Mouse (Mus musculus) liver, embryonic 15.5 days (tissue): ENCODE data around the gene Dmbt1. TPM values are rescaled to one million over a fixed set of nuclear protein-coding genes. Genes with fewer than 3 reads are reported as not detected.

Experiments
- ATAC-seq: fragments of 200-750 bp; cut with Nextera tagmentation; 2 replicates; pipeline ENCODE4 v1.8.0; 2017; ENCODE audit warnings: moderate number of reproducible peaks, mild to moderate bottlenecking, moderate library complexity; ENCODE audit not compliant: insufficient read depth
- H3K27ac ChIP-seq: fragments of 300-500 bp; sonication (generic); replicated peaks from 2 replicates; pipeline ENCODE4 v1.5.1; 2015; ENCODE audit warnings: mild to moderate bottlenecking, inconsistent platforms
- H3K27me3 ChIP-seq: fragments of 300-500 bp; sonication (generic); 2 replicates; pipeline ENCODE4 v1.6.1; 2015; ENCODE audit warnings: mild to moderate bottlenecking, inconsistent platforms
- H3K36me3 ChIP-seq: fragments of 300-500 bp; sonication (generic); replicated peaks from 2 replicates; pipeline ENCODE4 v1.6.1; 2015; ENCODE audit warnings: moderate library complexity, mild to moderate bottlenecking, inconsistent platforms
- H3K4me1 ChIP-seq: fragments of 300-500 bp; sonication (generic); replicated peaks from 2 replicates; pipeline ENCODE4 v1.6.1; 2015; ENCODE audit warnings: inconsistent platforms
- H3K4me2 ChIP-seq: fragments of 300-500 bp; sonication (generic); 2 replicates; pipeline ENCODE4 v1.6.1; 2015; ENCODE audit warnings: moderate library complexity, mild to moderate bottlenecking, inconsistent platforms
- H3K4me3 ChIP-seq: fragments of 300-500 bp; sonication (generic); replicated peaks from 2 replicates; pipeline ENCODE4 v1.5.1; 2015; ENCODE audit warnings: mild to moderate bottlenecking, inconsistent platforms
- H3K9ac ChIP-seq: fragments of 300-500 bp; sonication (generic); 2 replicates; pipeline ENCODE4 v1.6.1; 2015; ENCODE audit warnings: moderate library complexity, mild to moderate bottlenecking, inconsistent platforms
- H3K9me3 ChIP-seq: fragments of 300-500 bp; sonication (generic); replicated peaks from 2 replicates; pipeline ENCODE4 v1.6.1; 2016; ENCODE audit warnings: inconsistent platforms
- WGBS: fragments of 180-500 bp; shearing (Covaris S2); methylation state at CpG from one replicate; pipeline ENCODE4 v1.1.7; 2015; ENCODE audit warnings: mixed read lengths; ENCODE audit not compliant: insufficient replicate concordance; 5-methylcytosine and 5-hydroxymethylcytosine counted together
- polyA plus RNA-seq: library from polyadenylated mRNA; unstranded; fragments of >200 nt; fragmentation: Nextera tagmentation; extraction: Ambion mirVana; gene quantifications from 2 replicates; pipeline ENCODE4 v1.2.1, GENCODE M21; 2015

Gene Dmbt1
- 0.22 and 0.47 TPM in 2 replicates for polyA plus RNA-seq

- no peaks in the 10 kb centered on the region for H3K9me3 ChIP-seq
- H3K4me2 ChIP-seq: no peak within 1 kb of the TSS
- no peaks in the 10 kb centered on the region for H3K27me3 ChIP-seq
- H3K4me1 ChIP-seq: no peaks in the 10 kb centered on the region
- ATAC-seq: no peak
- H3K9ac ChIP-seq: no peak within 1 kb of the TSS
- H3K27ac ChIP-seq: no peak within 1 kb of the TSS
- H3K4me3 ChIP-seq: no peak within 1 kb of the TSS
- 47% methylated on average over 5 of the region's 5 CpGs for WGBS
- no peaks in the 10 kb centered on the region for H3K36me3 ChIP-seq
Measured at GRCm38 (mm10) chr7:131031755-131032154, at the start of gene Dmbt1. TSS of gene Dmbt1 (plus strand) at chr7:131032053.

DNA sequence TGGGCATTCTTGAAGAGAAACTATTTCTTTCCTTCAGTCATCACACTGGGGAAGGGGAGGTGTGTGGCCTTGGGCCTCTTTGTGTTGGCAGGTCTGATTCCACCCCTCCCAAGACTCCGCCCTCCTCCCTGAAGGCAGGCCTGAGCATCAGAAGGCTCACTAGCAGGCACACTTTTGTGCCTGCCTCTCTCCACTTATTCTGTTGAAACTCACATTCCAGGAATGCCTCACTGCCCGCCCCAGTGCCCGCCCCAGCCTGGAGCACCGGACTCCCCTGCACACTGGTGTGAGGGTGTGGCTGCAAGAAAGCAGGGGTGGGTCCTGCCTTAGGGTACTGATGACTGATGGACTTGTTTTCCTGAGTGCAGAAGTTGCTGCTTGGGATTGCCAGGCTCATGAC is 49.5 kb upstream of the Dmbt1 start:
- WGBS: 47% methylated on average over 4 of the region's 4 CpGs
- ATAC-seq: no peak
- no peak overlapping the region for H3K4me2 ChIP-seq
- no peaks in the 10 kb centered on the region for H3K4me1 ChIP-seq
- H3K27ac ChIP-seq: no peak overlapping the region
- H3K36me3 ChIP-seq: no peaks in the 10 kb centered on the region
- no peak overlapping the region for H3K9ac ChIP-seq
- no peaks in the 10 kb centered on the region for H3K27me3 ChIP-seq
- H3K9me3 ChIP-seq: no peaks in the 10 kb centered on the region
- no peak overlapping the region for H3K4me3 ChIP-seq

DNA sequence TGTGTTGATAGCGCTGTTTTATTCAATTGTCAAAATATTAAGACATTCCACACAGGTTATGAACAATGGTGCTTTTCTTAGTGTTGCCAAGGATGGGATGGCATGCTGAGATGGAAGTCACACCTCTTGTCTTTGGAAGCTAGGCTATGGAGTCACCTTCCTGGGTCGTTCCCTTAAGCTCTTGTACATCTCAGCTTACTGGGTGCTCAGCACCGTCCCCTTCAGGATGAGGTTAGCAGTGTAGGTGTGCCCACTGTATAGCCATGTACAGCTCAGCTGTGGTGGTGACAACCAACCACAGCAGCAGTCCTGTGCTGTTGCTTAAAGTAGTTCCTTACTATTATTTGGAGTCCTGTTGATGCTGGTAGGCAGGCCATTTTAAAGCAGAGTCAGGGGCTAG is 49.0 kb upstream of the Dmbt1 start:
- WGBS: 59% methylated on average over 3 of the region's 3 CpGs
- Histone ChIP-seq H3K27me3 (no peaks in the 10 kb centered on the region), H3K9ac (no peak overlapping the region), H3K4me3 (no peak overlapping the region), H3K4me2 (no peak overlapping the region), H3K27ac (no peak overlapping the region), H3K4me1 (no peaks in the 10 kb centered on the region), H3K9me3 (no peaks in the 10 kb centered on the region), H3K36me3 (no peaks in the 10 kb centered on the region)
- no peak for ATAC-seq

DNA sequence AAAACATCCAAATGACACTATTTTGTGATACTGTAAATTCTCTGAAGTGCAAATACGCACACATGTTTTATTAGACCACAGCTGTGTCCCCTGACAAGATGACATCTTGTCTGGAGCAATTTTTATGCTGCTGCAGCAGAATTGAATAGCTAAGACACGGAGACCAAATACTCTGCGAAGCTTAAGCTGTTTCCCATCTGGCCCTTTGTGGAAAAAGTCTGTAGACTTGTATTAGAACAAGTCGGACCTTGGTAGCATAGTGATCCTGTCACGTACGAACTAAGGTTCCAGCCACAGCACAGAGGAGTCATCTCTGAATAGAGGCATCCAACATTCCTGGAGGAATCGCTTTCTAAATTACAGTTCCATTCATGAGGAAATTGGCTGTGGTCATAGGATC is 47.6 kb upstream of the Dmbt1 start:
- Histone ChIP-seq H3K27me3 (no peaks in the 10 kb centered on the region), H3K36me3 (no peaks in the 10 kb centered on the region), H3K4me2 (no peak overlapping the region), H3K9ac (no peak overlapping the region), H3K4me1 (no peaks in the 10 kb centered on the region), H3K4me3 (no peak overlapping the region), H3K9me3 (no peaks in the 10 kb centered on the region), H3K27ac (no peak overlapping the region)
- no peak for ATAC-seq
- WGBS: 77% methylated on average over 7 of the region's 7 CpGs

DNA sequence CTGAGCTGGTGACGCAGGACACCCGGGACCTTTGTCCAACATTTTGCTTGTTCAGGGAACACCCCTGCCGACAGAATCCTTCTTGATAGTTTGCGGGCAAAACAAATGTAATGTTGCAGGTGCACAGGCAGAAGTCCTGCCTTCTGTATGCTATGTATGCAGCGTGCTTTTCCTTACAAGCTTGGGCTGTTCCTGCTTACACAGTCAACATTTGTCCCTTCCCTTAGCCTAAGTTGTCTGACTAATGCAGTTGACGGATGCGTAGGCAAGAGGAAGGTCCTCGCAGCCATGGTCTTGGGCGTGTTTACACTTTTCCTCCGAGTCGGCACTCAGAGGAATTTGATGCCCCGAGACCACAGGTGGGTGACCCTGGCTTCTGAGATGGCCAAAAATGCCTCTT is 46.7 kb upstream of the Dmbt1 start:
- H3K9me3 ChIP-seq: no peaks in the 10 kb centered on the region
- no peak overlapping the region for H3K9ac ChIP-seq
- no peaks in the 10 kb centered on the region for H3K36me3 ChIP-seq
- ATAC-seq: no peak
- H3K4me3 ChIP-seq: no peak overlapping the region
- WGBS: 74% methylated on average over 12 of the region's 12 CpGs
- H3K4me1 ChIP-seq: no peaks in the 10 kb centered on the region
- H3K27me3 ChIP-seq: no peaks in the 10 kb centered on the region
- H3K27ac ChIP-seq: no peak overlapping the region
- no peak overlapping the region for H3K4me2 ChIP-seq

GRCm38 (mm10) chr7:130985716-130986115 is 46.1 kb upstream of the Dmbt1 start:
- ATAC-seq: no peak
- WGBS: 55% methylated on average over 3 of the region's 3 CpGs
- H3K4me1 ChIP-seq: no peaks in the 10 kb centered on the region

GRCm38 (mm10) chr7:130988146-130988545 is 43.7 kb upstream of the Dmbt1 start:
- H3K36me3 ChIP-seq: no peaks in the 10 kb centered on the region
- no peaks in the 10 kb centered on the region for H3K9me3 ChIP-seq
- no peak overlapping the region for H3K4me2 ChIP-seq
- H3K4me3 ChIP-seq: no peak overlapping the region
- 62% methylated on average over 5 of the region's 5 CpGs for WGBS
- H3K27me3 ChIP-seq: no peaks in the 10 kb centered on the region
- H3K4me1 ChIP-seq: no peaks in the 10 kb centered on the region
- no peak overlapping the region for H3K9ac ChIP-seq
- no peak overlapping the region for H3K27ac ChIP-seq
- ATAC-seq: no peak

More at GRCm38 (mm10) chr7:130985716-130986115, 46.1 kb upstream of the Dmbt1 start:
- H3K36me3 ChIP-seq: no peaks in the 10 kb centered on the region
- no peak overlapping the region for H3K4me3 ChIP-seq
- H3K9ac ChIP-seq: no peak overlapping the region
- H3K27ac ChIP-seq: no peak overlapping the region
- H3K4me2 ChIP-seq: no peak overlapping the region
- no peaks in the 10 kb centered on the region for H3K9me3 ChIP-seq
- H3K27me3 ChIP-seq: no peaks in the 10 kb centered on the region

DNA sequence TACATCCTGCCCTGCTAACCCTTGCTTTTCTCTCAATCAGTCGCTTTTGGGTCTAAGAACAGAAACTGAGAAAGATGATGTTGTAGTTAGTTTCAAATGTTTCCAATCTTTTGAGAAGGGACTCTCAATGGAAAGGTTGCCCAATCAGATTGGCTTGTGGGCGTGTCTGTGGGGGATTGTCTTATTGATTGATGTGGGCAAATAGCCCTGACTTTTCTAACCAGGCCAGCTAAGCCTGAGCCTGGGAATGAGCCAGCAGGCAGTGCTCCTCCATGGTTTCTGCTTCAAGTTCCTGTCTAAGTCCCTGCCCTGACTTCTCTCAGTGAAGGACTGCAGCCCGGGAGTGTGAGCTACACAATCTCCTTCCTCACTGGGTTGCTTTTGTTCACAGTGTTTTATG is 42.5 kb upstream of the Dmbt1 start:
- no peak overlapping the region for H3K4me2 ChIP-seq
- H3K4me3 ChIP-seq: no peak overlapping the region
- H3K4me1 ChIP-seq: no peaks in the 10 kb centered on the region
- H3K27ac ChIP-seq: no peak overlapping the region
- no peak overlapping the region for H3K9ac ChIP-seq
- WGBS: 33% methylated on average over 3 of the region's 3 CpGs
- no peaks in the 10 kb centered on the region for H3K27me3 ChIP-seq
- H3K9me3 ChIP-seq: no peaks in the 10 kb centered on the region
- no peaks in the 10 kb centered on the region for H3K36me3 ChIP-seq
- no peak for ATAC-seq

- Histone ChIP-seq H3K27me3 (no peaks in the 10 kb centered on the region), H3K4me1 (no peaks in the 10 kb centered on the region), H3K4me2 (no peak overlapping the region), H3K4me3 (no peak overlapping the region), H3K9me3 (no peaks in the 10 kb centered on the region), H3K36me3 (no peaks in the 10 kb centered on the region), H3K27ac (no peak overlapping the region), H3K9ac (no peak overlapping the region)
- ATAC-seq: no peak
- 66% methylated on average over 13 of the region's 13 CpGs for WGBS
Measured at GRCm38 (mm10) chr7:130991174-130991789, 40.6 kb upstream of the Dmbt1 start.

DNA sequence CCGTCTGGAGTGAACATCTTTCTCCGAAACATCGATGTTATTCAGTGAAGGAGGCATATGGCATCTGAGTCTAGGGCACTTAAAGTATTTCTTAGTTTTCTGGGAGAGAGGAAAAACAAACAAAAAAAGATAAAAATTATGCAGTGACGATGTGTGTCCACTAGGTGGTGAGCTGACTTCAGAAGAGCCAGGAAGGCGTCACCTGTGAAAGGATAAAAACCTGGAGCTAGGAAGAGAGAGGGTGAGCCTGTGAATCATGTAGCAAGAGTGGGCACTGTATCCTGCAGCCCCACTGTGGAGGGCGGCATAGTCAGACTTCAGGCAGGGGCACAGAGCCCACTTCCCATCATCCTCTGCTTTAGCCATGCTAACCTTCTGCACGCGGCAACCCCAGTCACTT is 37.9 kb upstream of the Dmbt1 start:
- Histone ChIP-seq H3K9ac (no peak overlapping the region), H3K27me3 (no peaks in the 10 kb centered on the region), H3K4me2 (no peak overlapping the region), H3K36me3 (no peaks in the 10 kb centered on the region), H3K4me3 (no peak overlapping the region), H3K27ac (no peak overlapping the region), H3K4me1 (no peaks in the 10 kb centered on the region), H3K9me3 (no peaks in the 10 kb centered on the region)
- WGBS: 40% methylated on average over 8 of the region's 8 CpGs
- ATAC-seq: no peak

DNA sequence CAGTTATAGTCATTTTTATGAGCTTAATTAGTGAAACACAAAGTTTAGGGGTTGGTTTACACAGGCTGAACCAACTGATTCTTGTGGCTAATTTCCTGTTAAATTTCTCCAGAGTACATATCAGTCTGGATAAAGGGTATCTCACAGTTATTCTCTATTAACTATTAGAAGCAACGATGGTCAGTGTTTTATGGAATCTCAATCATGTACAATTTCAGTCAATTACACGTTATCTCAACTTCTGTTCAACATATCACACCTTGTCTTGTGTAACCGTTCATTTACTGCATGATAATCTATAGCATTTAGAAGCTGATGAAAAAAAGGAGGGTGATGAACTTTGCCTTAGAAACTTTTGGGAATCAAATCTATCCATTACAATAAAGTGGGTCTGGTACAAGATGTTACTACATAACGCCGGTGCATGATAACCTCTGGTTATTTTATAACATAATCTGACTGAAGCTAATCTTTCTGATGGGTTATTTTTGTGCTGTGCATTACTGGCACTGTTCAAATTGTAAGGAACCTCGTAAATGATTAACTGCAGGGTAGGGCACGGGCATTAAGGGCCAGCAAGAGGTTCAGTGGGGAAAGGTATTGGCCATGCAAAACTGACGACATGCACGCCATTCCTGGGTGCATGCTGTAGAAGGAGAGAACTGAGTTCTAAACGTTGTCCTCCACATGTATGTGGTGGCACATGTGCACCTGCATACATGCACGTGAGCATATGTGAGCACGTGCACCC is 29.7 kb upstream of the Dmbt1 start:
- Histone ChIP-seq H3K9me3 (no peaks in the 10 kb centered on the region), H3K27me3 (no peaks in the 10 kb centered on the region), H3K4me1 (no peaks in the 10 kb centered on the region), H3K4me2 (no peak overlapping the region), H3K4me3 (no peak overlapping the region), H3K9ac (no peak overlapping the region), H3K27ac (no peak overlapping the region), H3K36me3 (no peaks in the 10 kb centered on the region)
- no peak for ATAC-seq
- WGBS: 57% methylated on average over 12 of the region's 12 CpGs

DNA sequence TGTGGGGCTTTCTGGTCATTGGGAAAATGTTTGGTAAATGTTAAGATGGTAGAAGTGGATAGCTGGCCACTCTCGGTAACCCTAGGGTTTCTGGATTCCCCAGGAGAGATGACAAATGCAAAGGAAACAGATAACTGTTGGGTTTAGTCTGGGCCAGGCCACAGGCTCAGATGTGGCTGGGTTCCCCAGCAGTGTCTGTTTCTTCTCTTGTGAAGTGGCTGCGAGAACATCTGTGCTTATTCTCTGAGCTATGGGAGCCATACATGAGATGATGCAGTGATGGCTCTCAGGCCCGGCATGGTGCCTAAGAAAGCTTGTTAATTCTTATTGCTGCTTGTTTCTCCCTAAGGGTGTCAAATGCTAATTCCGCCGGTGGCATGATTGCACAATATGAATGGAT is 27.8 kb upstream of the Dmbt1 start:
- Histone ChIP-seq H3K9me3 (no peaks in the 10 kb centered on the region), H3K4me2 (no peak overlapping the region), H3K27me3 (no peaks in the 10 kb centered on the region), H3K36me3 (no peaks in the 10 kb centered on the region), H3K4me1 (no peaks in the 10 kb centered on the region), H3K9ac (no peak overlapping the region), H3K27ac (no peak overlapping the region), H3K4me3 (no peak overlapping the region)
- ATAC-seq: no peak
- WGBS: 46% methylated on average over 5 of the region's 5 CpGs
